Mouse (Mus musculus): ENCODE results near the gene Gad1. TPM values are rescaled to one million over a fixed set of nuclear protein-coding genes. Genes with fewer than 3 reads are reported as not detected.

Gene Gad1
- polyA plus RNA-seq, 1 experiment from 2014 or later = 0.11 TPM

DNA sequence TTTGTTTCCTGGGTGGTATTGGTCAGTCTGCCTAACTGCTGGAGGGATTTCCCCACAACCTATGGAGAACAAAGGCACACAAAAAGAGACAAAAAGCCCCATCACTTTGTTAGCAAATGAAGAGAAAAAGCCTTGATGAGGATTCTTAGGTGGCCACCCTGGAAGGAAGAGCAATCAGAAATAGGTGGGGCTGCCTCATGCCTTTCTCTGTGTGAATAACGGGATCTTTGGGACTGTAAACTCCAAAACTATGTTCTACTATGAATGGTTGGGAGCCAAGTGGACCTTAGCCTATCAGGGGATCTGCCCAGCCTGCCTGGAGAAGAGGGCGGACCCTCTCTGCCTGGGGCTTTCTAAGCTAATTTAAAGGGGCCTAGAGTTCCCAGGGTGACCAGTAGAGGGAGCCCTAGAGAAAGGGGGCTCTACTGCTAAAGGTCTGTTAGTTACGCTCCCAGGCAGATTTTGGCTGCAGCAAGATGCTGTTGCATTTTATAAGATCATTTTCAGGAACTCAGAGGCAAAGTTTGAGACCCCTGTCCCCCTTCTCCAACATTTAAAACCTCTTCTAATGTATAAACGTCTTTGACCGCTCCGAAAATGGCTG is 66.5 kb downstream of the Gad1 start:
- no peak for ATAC-seq (ENCODE audit: low FRiP score, low TSS enrichment)
- no peak overlapping the region for H3K4me3 ChIP-seq (ENCODE audit: low read length)
- H3K9me3 ChIP-seq (ENCODE audit: low read length) = no peaks in the 10 kb centered on the region
- H3K4me2 ChIP-seq (replicated peaks; ENCODE audit: low read depth, low read length) = no peak overlapping the region
- no peaks in the 10 kb centered on the region for H3K27me3 ChIP-seq (ENCODE audit: insufficient read depth, low read length)
- no peak overlapping the region for H3K9ac ChIP-seq (replicated peaks; ENCODE audit: low read length)
- 78% methylated on average over 6 of the region's 6 CpGs for WGBS
- H3K36me3 ChIP-seq (ENCODE audit: insufficient read depth, low read length) = no peaks in the 10 kb centered on the region
- no peak overlapping the region for H3K27ac ChIP-seq (ENCODE audit: low read length)
- H3K4me1 ChIP-seq (ENCODE audit: insufficient read depth, low read length) = no peaks in the 10 kb centered on the region

DNA sequence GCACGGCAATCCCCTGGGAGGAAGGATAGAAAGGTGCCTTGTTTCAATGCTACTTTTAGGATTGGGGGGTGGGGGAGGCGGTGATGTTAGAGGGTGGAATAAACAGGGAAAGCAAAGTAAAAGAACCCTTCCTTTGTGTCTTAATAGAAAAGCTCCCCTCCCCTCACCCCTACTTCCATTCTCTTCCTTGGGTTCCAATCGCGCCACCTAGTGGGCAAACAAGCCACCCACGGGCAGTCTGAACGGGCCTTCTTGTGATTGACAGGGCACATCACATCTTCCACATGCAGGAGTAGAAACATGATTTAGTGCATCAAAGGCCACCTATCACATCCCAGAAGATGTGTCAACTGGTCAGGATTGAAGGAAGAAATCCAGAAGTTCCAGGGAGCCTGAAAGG is 67.4 kb downstream of the Gad1 start:
- Histone ChIP-seq H3K4me3 (ENCODE audit: low read length) (no peak overlapping the region), H3K9me3 (ENCODE audit: low read length) (no peaks in the 10 kb centered on the region), H3K4me1 (ENCODE audit: insufficient read depth, low read length) (no peaks in the 10 kb centered on the region), H3K9ac (replicated peaks; ENCODE audit: low read length) (no peak overlapping the region), H3K27ac (ENCODE audit: low read length) (no peak overlapping the region), H3K27me3 (ENCODE audit: insufficient read depth, low read length) (no peaks in the 10 kb centered on the region), H3K36me3 (ENCODE audit: insufficient read depth, low read length) (no peaks in the 10 kb centered on the region), H3K4me2 (replicated peaks; ENCODE audit: low read depth, low read length) (no peak overlapping the region)
- WGBS = 31% methylated on average over 6 of the region's 6 CpGs
- no peak for ATAC-seq (ENCODE audit: low FRiP score, low TSS enrichment)

- H3K4me1 ChIP-seq (ENCODE audit: insufficient read depth, low read length) = no peaks in the 10 kb centered on the region
- no peak overlapping the region for H3K4me2 ChIP-seq (replicated peaks; ENCODE audit: low read depth, low read length)
- H3K9me3 ChIP-seq (ENCODE audit: low read length) = no peaks in the 10 kb centered on the region
- no peak overlapping the region for H3K4me3 ChIP-seq (ENCODE audit: low read length)
- WGBS = 59% methylated on average over 4 of the region's 4 CpGs
- ATAC-seq (ENCODE audit: low FRiP score, low TSS enrichment) = no peak
- H3K9ac ChIP-seq (replicated peaks; ENCODE audit: low read length) = no peak overlapping the region
- no peaks in the 10 kb centered on the region for H3K36me3 ChIP-seq (ENCODE audit: insufficient read depth, low read length)
- H3K27me3 ChIP-seq (ENCODE audit: insufficient read depth, low read length) = no peaks in the 10 kb centered on the region
- no peak overlapping the region for H3K27ac ChIP-seq (ENCODE audit: low read length)
These were observed 69.4 kb downstream of the Gad1 start for GRCm38 (mm10) chr2:70622244-70622643.

DNA sequence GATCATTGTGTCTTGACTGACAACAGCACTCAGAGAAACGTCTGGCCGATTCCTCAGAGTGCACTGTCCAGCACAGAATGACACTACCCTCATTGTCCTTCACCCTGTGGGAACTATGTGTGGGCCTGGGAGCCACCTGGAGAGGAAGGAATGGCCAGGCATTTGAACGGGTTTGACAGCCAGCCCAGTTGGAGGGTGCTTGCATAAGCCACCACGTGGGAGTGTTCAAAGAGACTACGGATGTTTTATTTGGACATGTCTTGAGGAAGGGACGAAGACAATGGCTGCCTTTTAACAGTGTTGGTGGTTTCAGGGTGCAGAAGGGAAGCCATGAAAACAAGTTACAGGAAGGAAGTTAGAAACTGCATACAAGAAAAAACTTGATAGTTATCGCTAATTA is 72.9 kb downstream of the Gad1 start:
- no peaks in the 10 kb centered on the region for H3K36me3 ChIP-seq (ENCODE audit: insufficient read depth, low read length)
- H3K4me2 ChIP-seq (replicated peaks; ENCODE audit: low read depth, low read length) = no peak overlapping the region
- H3K9ac ChIP-seq (replicated peaks; ENCODE audit: low read length) = no peak overlapping the region
- WGBS = 64% methylated on average over 7 of the region's 7 CpGs
- no peak overlapping the region for H3K27ac ChIP-seq (ENCODE audit: low read length)
- no peak overlapping the region for H3K4me3 ChIP-seq (ENCODE audit: low read length)
- H3K27me3 ChIP-seq (ENCODE audit: insufficient read depth, low read length) = no peaks in the 10 kb centered on the region
- no peak for ATAC-seq (ENCODE audit: low FRiP score, low TSS enrichment)
- peaks cover 11% of the 10 kb centered on the region; the same call in 1 of the 2 replicates for H3K4me1 ChIP-seq (ENCODE audit: insufficient read depth, low read length)
- H3K9me3 ChIP-seq (ENCODE audit: low read length) = no peaks in the 10 kb centered on the region

DNA sequence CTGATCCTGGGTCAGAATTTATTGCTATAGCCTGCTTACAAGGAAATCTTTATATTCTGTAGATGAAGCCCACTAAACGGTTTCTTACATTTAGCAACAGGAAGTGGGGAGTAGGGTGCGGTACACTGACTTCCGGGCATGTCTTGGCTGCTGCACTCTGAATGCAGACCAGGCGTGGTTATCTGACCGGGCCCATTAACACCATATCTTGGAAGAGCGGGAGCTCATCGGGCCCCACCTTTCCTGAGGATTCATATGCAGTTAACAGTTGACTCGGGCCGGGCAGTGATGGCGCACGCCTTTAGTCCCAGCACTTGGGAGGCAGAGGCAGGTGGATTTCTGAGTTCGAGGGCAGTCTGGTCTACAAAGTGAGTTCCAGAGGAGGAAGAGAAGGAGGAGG is 75.5 kb downstream of the Gad1 start:
- no peak overlapping the region for H3K9ac ChIP-seq (replicated peaks; ENCODE audit: low read length)
- H3K9me3 ChIP-seq (ENCODE audit: low read length) = no peaks in the 10 kb centered on the region
- H3K36me3 ChIP-seq (ENCODE audit: insufficient read depth, low read length) = no peaks in the 10 kb centered on the region
- H3K27me3 ChIP-seq (ENCODE audit: insufficient read depth, low read length) = no peaks in the 10 kb centered on the region
- ATAC-seq (ENCODE audit: low FRiP score, low TSS enrichment) = no peak
- 80% methylated on average over 12 of the region's 12 CpGs for WGBS
- no peak overlapping the region for H3K4me3 ChIP-seq (ENCODE audit: low read length)
- H3K4me1 ChIP-seq (ENCODE audit: insufficient read depth, low read length) = peaks cover 11% of the 10 kb centered on the region; the same call in 1 of the 2 replicates
- no peak overlapping the region for H3K27ac ChIP-seq (ENCODE audit: low read length)
- H3K4me2 ChIP-seq (replicated peaks; ENCODE audit: low read depth, low read length) = no peak overlapping the region

GRCm38 (mm10) chr2:70629339-70629761 is 76.5 kb downstream of the Gad1 start:
- Histone ChIP-seq H3K4me3 (ENCODE audit: low read length) (peak overlapping the region; percentile 31), H3K9ac (replicated peaks; ENCODE audit: low read length) (0 out of 2 replicates have a peak overlapping the region, but pooled peaks have one; percentile 1), H3K9me3 (ENCODE audit: low read length) (no peaks in the 10 kb centered on the region), H3K27me3 (ENCODE audit: insufficient read depth, low read length) (no peaks in the 10 kb centered on the region), H3K36me3 (ENCODE audit: insufficient read depth, low read length) (no peaks in the 10 kb centered on the region), H3K4me1 (ENCODE audit: insufficient read depth, low read length) (peaks cover 11% of the 10 kb centered on the region; the same call in 1 of the 2 replicates), H3K27ac (ENCODE audit: low read length) (no peak overlapping the region), H3K4me2 (replicated peaks; ENCODE audit: low read depth, low read length) (peak overlapping the region; percentile 53)
- ATAC-seq (ENCODE audit: low FRiP score, low TSS enrichment) = peak; percentile 94
- 8% methylated on average over 10 of the region's 10 CpGs for WGBS

DNA sequence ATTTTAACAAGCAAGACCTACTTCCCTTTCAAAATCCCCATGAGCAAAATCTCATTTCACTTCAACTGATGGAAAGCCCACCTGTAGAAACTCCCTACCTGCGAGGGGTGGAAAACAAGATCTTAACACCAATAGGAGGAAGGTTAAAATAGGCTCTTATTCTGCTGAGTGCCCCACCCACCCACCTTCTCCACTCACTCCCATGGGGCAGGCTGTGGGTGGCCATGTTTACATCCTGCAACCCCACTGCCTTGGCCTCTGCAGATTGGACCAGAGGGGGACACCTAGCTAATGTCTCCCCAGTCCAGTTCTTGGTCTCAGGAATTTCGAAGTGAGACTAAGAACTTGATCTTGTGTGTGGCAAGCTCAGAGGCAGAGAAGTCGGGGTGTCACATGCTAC is 77.0 kb downstream of the Gad1 start:
- Histone ChIP-seq H3K9ac (replicated peaks; ENCODE audit: low read length) (no peak overlapping the region), H3K4me2 (replicated peaks; ENCODE audit: low read depth, low read length) (peak overlapping the region; percentile 53), H3K27ac (ENCODE audit: low read length) (no peak overlapping the region; the same call in 1 of the 2 replicates), H3K27me3 (ENCODE audit: insufficient read depth, low read length) (no peaks in the 10 kb centered on the region), H3K9me3 (ENCODE audit: low read length) (no peaks in the 10 kb centered on the region), H3K4me3 (ENCODE audit: low read length) (no peak overlapping the region; the same call in 1 of the 2 replicates), H3K4me1 (ENCODE audit: insufficient read depth, low read length) (peaks cover 11% of the 10 kb centered on the region; the same call in 1 of the 2 replicates), H3K36me3 (ENCODE audit: insufficient read depth, low read length) (no peaks in the 10 kb centered on the region)
- ATAC-seq (ENCODE audit: low FRiP score, low TSS enrichment) = peak; percentile 64; the same call in 1 of the 2 replicates
- WGBS = 45% methylated on average over 3 of the region's 3 CpGs

DNA sequence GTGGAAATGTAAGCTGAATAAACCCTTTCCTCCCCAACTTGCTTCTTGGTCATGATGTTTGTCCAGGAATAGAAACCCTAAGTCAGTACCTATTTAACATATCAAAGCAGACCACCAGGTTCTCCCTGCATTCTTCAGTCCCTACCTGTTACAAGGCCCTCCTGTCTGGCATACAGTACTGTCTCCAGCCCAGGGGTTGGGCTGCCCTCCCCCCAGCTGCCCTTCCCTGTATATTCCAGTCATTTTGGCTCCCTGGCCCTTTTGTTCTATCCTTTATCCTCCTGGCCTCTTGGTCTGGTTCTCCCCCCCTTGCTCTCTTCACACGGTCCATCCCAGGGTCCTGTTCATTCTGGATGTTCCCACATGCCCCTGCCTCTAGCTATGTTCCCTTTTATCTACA is 78.4 kb downstream of the Gad1 start:
- Histone ChIP-seq H3K9me3 (ENCODE audit: low read length) (no peaks in the 10 kb centered on the region), H3K4me2 (replicated peaks; ENCODE audit: low read depth, low read length) (no peak overlapping the region), H3K9ac (replicated peaks; ENCODE audit: low read length) (no peak overlapping the region), H3K4me3 (ENCODE audit: low read length) (no peak overlapping the region), H3K36me3 (ENCODE audit: insufficient read depth, low read length) (no peaks in the 10 kb centered on the region), H3K27me3 (ENCODE audit: insufficient read depth, low read length) (no peaks in the 10 kb centered on the region), H3K4me1 (ENCODE audit: insufficient read depth, low read length) (peaks cover 11% of the 10 kb centered on the region; the same call in 1 of the 2 replicates), H3K27ac (ENCODE audit: low read length) (no peak overlapping the region)
- no peak for ATAC-seq (ENCODE audit: low FRiP score, low TSS enrichment)
- WGBS = 100% methylated on average over 1 of the region's 1 CpGs

DNA sequence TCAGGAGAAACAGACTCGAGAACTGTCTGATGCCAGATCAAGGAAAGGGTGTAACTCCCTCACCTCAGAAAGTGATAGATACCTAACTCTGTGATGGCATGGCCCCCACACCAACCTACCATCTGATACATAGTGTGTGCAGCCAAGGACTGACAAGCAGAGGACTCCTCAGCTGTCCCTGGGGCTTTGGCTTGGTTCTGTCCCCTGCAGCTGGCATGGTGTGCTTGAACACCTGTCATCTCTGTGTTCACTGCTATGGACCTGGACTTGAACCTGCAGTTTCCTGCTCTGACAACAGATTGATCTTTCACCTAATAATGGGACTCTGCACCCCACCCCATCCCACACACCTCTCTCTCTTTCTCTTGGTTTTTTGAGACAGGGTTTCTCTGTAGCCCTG is 79.5 kb downstream of the Gad1 start:
- Histone ChIP-seq H3K4me1 (ENCODE audit: insufficient read depth, low read length) (peaks cover 11% of the 10 kb centered on the region; the same call in 1 of the 2 replicates), H3K9me3 (ENCODE audit: low read length) (no peaks in the 10 kb centered on the region), H3K27me3 (ENCODE audit: insufficient read depth, low read length) (no peaks in the 10 kb centered on the region), H3K9ac (replicated peaks; ENCODE audit: low read length) (no peak overlapping the region), H3K27ac (ENCODE audit: low read length) (no peak overlapping the region), H3K4me2 (replicated peaks; ENCODE audit: low read depth, low read length) (no peak overlapping the region), H3K36me3 (ENCODE audit: insufficient read depth, low read length) (no peaks in the 10 kb centered on the region), H3K4me3 (ENCODE audit: low read length) (no peak overlapping the region)
- no peak for ATAC-seq (ENCODE audit: low FRiP score, low TSS enrichment)
- 67% methylated on average over 1 of the region's 1 CpGs for WGBS

GRCm38 (mm10) chr2:70634028-70634690 is 81.3 kb downstream of the Gad1 start:
- no peak overlapping the region for H3K4me3 ChIP-seq (ENCODE audit: low read length)
- no peak overlapping the region for H3K4me2 ChIP-seq (replicated peaks; ENCODE audit: low read depth, low read length)
- ATAC-seq (ENCODE audit: low FRiP score, low TSS enrichment) = no peak
- 84% methylated on average over 5 of the region's 5 CpGs for WGBS
- no peak overlapping the region for H3K9ac ChIP-seq (replicated peaks; ENCODE audit: low read length)
- H3K36me3 ChIP-seq (ENCODE audit: insufficient read depth, low read length) = no peaks in the 10 kb centered on the region
- H3K27me3 ChIP-seq (ENCODE audit: insufficient read depth, low read length) = no peaks in the 10 kb centered on the region
- H3K9me3 ChIP-seq (ENCODE audit: low read length) = no peaks in the 10 kb centered on the region
- H3K27ac ChIP-seq (ENCODE audit: low read length) = no peak overlapping the region
- peaks cover 7% of the 10 kb centered on the region; the same call in 1 of the 2 replicates for H3K4me1 ChIP-seq (ENCODE audit: insufficient read depth, low read length)

All from kidney, embryonic 16.5 days (tissue).